Mouse (Mus musculus) thymus, adult 2 months (tissue): ENCODE results near the gene Arid2. TPM values are rescaled to one million over a fixed set of nuclear protein-coding genes. Genes with fewer than 3 reads are reported as not detected.

Source experiments
- DNase-seq: peaks from one replicate; pipeline ENCODE4 v3.0.0; 2021
- H3K27ac ChIP-seq: fragments of 200-500 bp; 2 replicates; pipeline ENCODE4 v1.5.1; 2012; ENCODE audit warnings: low read length, control low read depth; ENCODE audit not compliant: control insufficient read depth, insufficient read depth
- H3K27me3 ChIP-seq: fragments of 200-500 bp; 2 replicates; pipeline ENCODE4 v1.6.1; 2012; ENCODE audit warnings: mild to moderate bottlenecking, low read length, moderate library complexity, mixed read lengths; ENCODE audit not compliant: control insufficient read depth, insufficient read depth
- H3K36me3 ChIP-seq: fragments of 200-500 bp; 2 replicates; pipeline ENCODE4 v1.6.1; 2012; ENCODE audit warnings: mild to moderate bottlenecking, low read length, moderate library complexity; ENCODE audit not compliant: control insufficient read depth, insufficient read depth
- H3K4me1 ChIP-seq: fragments of 200-500 bp; replicated peaks from 2 replicates; pipeline ENCODE4 v1.6.1; 2012; ENCODE audit warnings: low read length; ENCODE audit not compliant: control insufficient read depth, insufficient read depth
- H3K4me3 ChIP-seq: fragments of 200-500 bp; 2 replicates; pipeline ENCODE4 v1.5.1; 2012; ENCODE audit warnings: mild to moderate bottlenecking, low read length, control low read depth, moderate library complexity; ENCODE audit not compliant: control insufficient read depth, insufficient read depth
- CTCF ChIP-seq: fragments of 200-500 bp; IDR thresholded peaks from 2 replicates; pipeline ENCODE4 v1.5.1; 2012; ENCODE audit warnings: mild to moderate bottlenecking, control low read depth, low read length, moderate library complexity, borderline replicate concordance; ENCODE audit not compliant: control insufficient read depth, poor library complexity, insufficient read depth; ENCODE audit errors: extremely low read depth
- POLR2A ChIP-seq: fragments of 200-500 bp; IDR thresholded peaks from 2 replicates; pipeline ENCODE4 v1.6.1; 2012; ENCODE audit warnings: mild to moderate bottlenecking, low read length, control low read depth, moderate library complexity; ENCODE audit not compliant: control insufficient read depth, poor library complexity, insufficient read depth; ENCODE audit errors: extremely low read depth
- WGBS: fragments of 180-500 bp; shearing (Covaris S2); methylation state at CpG from one replicate; pipeline ENCODE4 v1.1.7; 2018; 5-methylcytosine and 5-hydroxymethylcytosine counted together
- polyA plus RNA-seq: library from polyadenylated mRNA; depleted of rRNA; stranded (reverse); fragments of >200 nt; gene quantifications from 2 replicates; pipeline ENCODE4 v1.2.3, GENCODE M21; 2012

Arid2 gene
- polyA plus RNA-seq, 1 experiment, result 70.8 TPM

GRCm38 (mm10) chr15:96360614-96361013 is 73.3 kb downstream of the Arid2 start:
- H3K4me1 ChIP-seq, result no peaks in the 10 kb centered on the region
- no peaks in the 10 kb centered on the region for H3K27me3 ChIP-seq
- TF ChIP-seq CTCF, result no peak
- no peak for TF ChIP-seq POLR2A
- no peak overlapping the region for H3K4me3 ChIP-seq
- DNase-seq, result no peak
- H3K36me3 ChIP-seq, result peaks cover 66% of the 10 kb centered on the region
- no peak overlapping the region for H3K27ac ChIP-seq
- WGBS, result 95% methylated on average over 5 of the region's 5 CpGs

- 92% methylated on average over 3 of the region's 3 CpGs for WGBS
- no peaks in the 10 kb centered on the region for H3K27me3 ChIP-seq
- H3K4me3 ChIP-seq, result no peak overlapping the region
- no peak overlapping the region for H3K27ac ChIP-seq
- no peak for DNase-seq
- TF ChIP-seq POLR2A (no peak), CTCF (no peak)
- H3K36me3 ChIP-seq, result peaks cover 84% of the 10 kb centered on the region
- H3K4me1 ChIP-seq, result no peaks in the 10 kb centered on the region
Observed at GRCm38 (mm10) chr15:96365351-96365750, 78.0 kb downstream of the Arid2 start.

GRCm38 (mm10) chr15:96366176-96366963 is 79.1 kb downstream of the Arid2 start:
- no peak for TF ChIP-seq CTCF
- TF ChIP-seq POLR2A, result no peak
- no peaks in the 10 kb centered on the region for H3K27me3 ChIP-seq
- DNase-seq, result no peak
- H3K27ac ChIP-seq, result no peak overlapping the region
- peaks cover 85% of the 10 kb centered on the region for H3K36me3 ChIP-seq
- WGBS, result 94% methylated on average over 11 of the region's 11 CpGs
- H3K4me3 ChIP-seq, result no peak overlapping the region
- H3K4me1 ChIP-seq, result no peaks in the 10 kb centered on the region

- no peaks in the 10 kb centered on the region for H3K4me1 ChIP-seq
- 99% methylated on average over 18 of the region's 18 CpGs for WGBS
Observed at GRCm38 (mm10) chr15:96371311-96371710, 84.0 kb downstream of the Arid2 start.

GRCm38 (mm10) chr15:96372628-96373027 is 85.3 kb downstream of the Arid2 start:
- 94% methylated on average over 6 of the region's 6 CpGs for WGBS
- DNase-seq, result no peak
- H3K27me3 ChIP-seq, result no peaks in the 10 kb centered on the region
- H3K4me3 ChIP-seq, result no peak overlapping the region
- H3K27ac ChIP-seq, result no peak overlapping the region
- no peaks in the 10 kb centered on the region for H3K4me1 ChIP-seq
- TF ChIP-seq POLR2A (no peak), CTCF (no peak)
- peaks cover 56% of the 10 kb centered on the region for H3K36me3 ChIP-seq

More at GRCm38 (mm10) chr15:96371311-96371710, 84.0 kb downstream of the Arid2 start:
- peaks cover 64% of the 10 kb centered on the region for H3K36me3 ChIP-seq
- H3K27me3 ChIP-seq, result no peaks in the 10 kb centered on the region
- TF ChIP-seq POLR2A (no peak), CTCF (no peak)
- no peak for DNase-seq
- H3K4me3 ChIP-seq, result no peak overlapping the region
- no peak overlapping the region for H3K27ac ChIP-seq

GRCm38 (mm10) chr15:96373161-96373560 is 85.8 kb downstream of the Arid2 start:
- H3K36me3 ChIP-seq, result peaks cover 50% of the 10 kb centered on the region
- 94% methylated on average over 5 of the region's 5 CpGs for WGBS

More at GRCm38 (mm10) chr15:96373161-96373560, 85.8 kb downstream of the Arid2 start:
- no peak overlapping the region for H3K4me3 ChIP-seq
- H3K27ac ChIP-seq, result no peak overlapping the region
- no peaks in the 10 kb centered on the region for H3K4me1 ChIP-seq
- TF ChIP-seq POLR2A (no peak), CTCF (no peak)
- peak; percentile 12 for DNase-seq
- no peaks in the 10 kb centered on the region for H3K27me3 ChIP-seq
